Mouse (Mus musculus): Measurements from ENCODE around the gene Cmtm1. TPM values are rescaled to one million over a fixed set of nuclear protein-coding genes. Genes with fewer than 3 reads are reported as not detected.
A peak's percentile ranks its signal among the peaks of the same experiment; 100 is the strongest.
"Not testable (repeated sequence)": the region's sequence is repeated elsewhere in the genome, so short reads cannot be mapped to it uniquely, and the experiment has no call there.

The Cmtm1 gene
- polyA plus RNA-seq, 1 experiment: not detected

- Histone ChIP-seq H3K36me3 (ENCODE audit: control insufficient read depth, insufficient read depth, low read length) (no peaks in the 10 kb centered on the region), H3K4me3 (ENCODE audit: insufficient read depth, low read depth, low read length) (no peak overlapping the region), H3K4me1 (ENCODE audit: control insufficient read depth, insufficient read depth, low read length) (no peaks in the 10 kb centered on the region), H3K27ac (ENCODE audit: insufficient read depth, low read depth, low read length) (no peak overlapping the region), H3K27me3 (replicated peaks; ENCODE audit: control insufficient read depth, insufficient read depth, low read length) (no peaks in the 10 kb centered on the region)
- TF ChIP-seq CTCF (conservative IDR thresholded peaks at IDR 0.05; ENCODE audit: insufficient read depth, insufficient read length, low read depth, low read length) (peak; percentile 54), POLR2A (IDR thresholded peaks at IDR 0.05; ENCODE audit: low read depth, low read length) (no peak)
- 36% methylated on average over 4 of the region's 4 CpGs for WGBS
- DNase-seq: peak; percentile 26
Measured at GRCm38 (mm10) chr8:104313311-104313710, 3.4 kb upstream of the Cmtm1 start.

- H3K27me3 ChIP-seq (replicated peaks; ENCODE audit: control insufficient read depth, insufficient read depth, low read length); DNase-seq; H3K4me3 ChIP-seq (ENCODE audit: insufficient read depth, low read depth, low read length); H3K36me3 ChIP-seq (ENCODE audit: control insufficient read depth, insufficient read depth, low read length); H3K27ac ChIP-seq (ENCODE audit: insufficient read depth, low read depth, low read length); H3K4me1 ChIP-seq (ENCODE audit: control insufficient read depth, insufficient read depth, low read length): not testable (repeated sequence)
- WGBS: 74% methylated on average over 3 of the region's 3 CpGs
Measured at GRCm38 (mm10) chr8:104312023-104312422, 2.1 kb upstream of the Cmtm1 start.

- not testable (repeated sequence) for H3K4me3 ChIP-seq (ENCODE audit: insufficient read depth, low read depth, low read length); H3K27me3 ChIP-seq (replicated peaks; ENCODE audit: control insufficient read depth, insufficient read depth, low read length); H3K4me1 ChIP-seq (ENCODE audit: control insufficient read depth, insufficient read depth, low read length); H3K27ac ChIP-seq (ENCODE audit: insufficient read depth, low read depth, low read length); H3K36me3 ChIP-seq (ENCODE audit: control insufficient read depth, insufficient read depth, low read length); DNase-seq
- WGBS: 48% methylated on average over 6 of the region's 6 CpGs
Measured at GRCm38 (mm10) chr8:104308341-104308740, 1.6 kb downstream of the Cmtm1 start.

GRCm38 (mm10) chr8:104304962-104305361 lies 5.0 kb downstream of the Cmtm1 start:
- Histone ChIP-seq H3K27me3 (replicated peaks; ENCODE audit: control insufficient read depth, insufficient read depth, low read length) (no peaks in the 10 kb centered on the region), H3K27ac (ENCODE audit: insufficient read depth, low read depth, low read length) (no peak overlapping the region), H3K36me3 (ENCODE audit: control insufficient read depth, insufficient read depth, low read length) (no peaks in the 10 kb centered on the region), H3K4me3 (ENCODE audit: insufficient read depth, low read depth, low read length) (no peak overlapping the region), H3K4me1 (ENCODE audit: control insufficient read depth, insufficient read depth, low read length) (no peaks in the 10 kb centered on the region)
- TF ChIP-seq POLR2A (IDR thresholded peaks at IDR 0.05; ENCODE audit: low read depth, low read length) (no peak), CTCF (conservative IDR thresholded peaks at IDR 0.05; ENCODE audit: insufficient read depth, insufficient read length, low read depth, low read length) (no peak)
- no peak for DNase-seq
- WGBS: 86% methylated on average over 11 of the region's 11 CpGs

- not testable (repeated sequence) for H3K4me3 ChIP-seq (ENCODE audit: insufficient read depth, low read depth, low read length); H3K4me1 ChIP-seq (ENCODE audit: control insufficient read depth, insufficient read depth, low read length); H3K27me3 ChIP-seq (replicated peaks; ENCODE audit: control insufficient read depth, insufficient read depth, low read length); DNase-seq; H3K36me3 ChIP-seq (ENCODE audit: control insufficient read depth, insufficient read depth, low read length); H3K27ac ChIP-seq (ENCODE audit: insufficient read depth, low read depth, low read length)
- 89% methylated on average over 4 of the region's 4 CpGs for WGBS
Measured at GRCm38 (mm10) chr8:104302536-104302935, 7.4 kb downstream of the Cmtm1 start.

GRCm38 (mm10) chr8:104301577-104301976 lies 8.4 kb downstream of the Cmtm1 start:
- WGBS: 34% methylated on average over 3 of the region's 3 CpGs
- not testable (repeated sequence) for H3K4me1 ChIP-seq (ENCODE audit: control insufficient read depth, insufficient read depth, low read length); H3K36me3 ChIP-seq (ENCODE audit: control insufficient read depth, insufficient read depth, low read length); H3K4me3 ChIP-seq (ENCODE audit: insufficient read depth, low read depth, low read length); H3K27me3 ChIP-seq (replicated peaks; ENCODE audit: control insufficient read depth, insufficient read depth, low read length); H3K27ac ChIP-seq (ENCODE audit: insufficient read depth, low read depth, low read length); DNase-seq

- Histone ChIP-seq H3K36me3 (ENCODE audit: control insufficient read depth, insufficient read depth, low read length) (no peaks in the 10 kb centered on the region), H3K27me3 (replicated peaks; ENCODE audit: control insufficient read depth, insufficient read depth, low read length) (no peaks in the 10 kb centered on the region), H3K4me3 (ENCODE audit: insufficient read depth, low read depth, low read length) (no peak overlapping the region), H3K27ac (ENCODE audit: insufficient read depth, low read depth, low read length) (no peak overlapping the region), H3K4me1 (ENCODE audit: control insufficient read depth, insufficient read depth, low read length) (peaks cover 6% of the 10 kb centered on the region; the same call in 1 of the 2 replicates)
- 78% methylated on average over 1 of the region's 1 CpGs for WGBS
- no peak for TF ChIP-seq CTCF (conservative IDR thresholded peaks at IDR 0.05; ENCODE audit: insufficient read depth, insufficient read length, low read depth, low read length)
- no peak for TF ChIP-seq POLR2A (IDR thresholded peaks at IDR 0.05; ENCODE audit: low read depth, low read length)
- peak; percentile 69 for DNase-seq
Measured at GRCm38 (mm10) chr8:104294396-104294795, 15.5 kb downstream of the Cmtm1 start.

- not testable (repeated sequence) for DNase-seq; H3K27ac ChIP-seq (ENCODE audit: insufficient read depth, low read depth, low read length); H3K36me3 ChIP-seq (ENCODE audit: control insufficient read depth, insufficient read depth, low read length); H3K4me1 ChIP-seq (ENCODE audit: control insufficient read depth, insufficient read depth, low read length); H3K27me3 ChIP-seq (replicated peaks; ENCODE audit: control insufficient read depth, insufficient read depth, low read length); H3K4me3 ChIP-seq (ENCODE audit: insufficient read depth, low read depth, low read length)
- WGBS: 91% methylated on average over 12 of the region's 12 CpGs
Measured at GRCm38 (mm10) chr8:104293081-104293480, 16.9 kb downstream of the Cmtm1 start, which contains the start of gene Cmtm2a. TSS of gene Cmtm2a (minus strand) at chr8:104293181.

Data from kidney, adult 2 months (tissue).